Mouse (Mus musculus): ENCODE measurements around the gene Gclm.

- TF ChIP-seq CTCF (IDR thresholded peaks at IDR 0.05; ENCODE audit: low read depth) (no peak), EP300 (IDR thresholded peaks at IDR 0.05; ENCODE audit: low read depth) (no peak)
These were observed 46.8 kb upstream of the Gclm start for GRCm38 (mm10) chr3:122198532-122198931.

Data from heart, postnatal 0 days (tissue).